Mouse (Mus musculus): ENCODE data around the gene Sap30bp.

Gene Sap30bp

DNA sequence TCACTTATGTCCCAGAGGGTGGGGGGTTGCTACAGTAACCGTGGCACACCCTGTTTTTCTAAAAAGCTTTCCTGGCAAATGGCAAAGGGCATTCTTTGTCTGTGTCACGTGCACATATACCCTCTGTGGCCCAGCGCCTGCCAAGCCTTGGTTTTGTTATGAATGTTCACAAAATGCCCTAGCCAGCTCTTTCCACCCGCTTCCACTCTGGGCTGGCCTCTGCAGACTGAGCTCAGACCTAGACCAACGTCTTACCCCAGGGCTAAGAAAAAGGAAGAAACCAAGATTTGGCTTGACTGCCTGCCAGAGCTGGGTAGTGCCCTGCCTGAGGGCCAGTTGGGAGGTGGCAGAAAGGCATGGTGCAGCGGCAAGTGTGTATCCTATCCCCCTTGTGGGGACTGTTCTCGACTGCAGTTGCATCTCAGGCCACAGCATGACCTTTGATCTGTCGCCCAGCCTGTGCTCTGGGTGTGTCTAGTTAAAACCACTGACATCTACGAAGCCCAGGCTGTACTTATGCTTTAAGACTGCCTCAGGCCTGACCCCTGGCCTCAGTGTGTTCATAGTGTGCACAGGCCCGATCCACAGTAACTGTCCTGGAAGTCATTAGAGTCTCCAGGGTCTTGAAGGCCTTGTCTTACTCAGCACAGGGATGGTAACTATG, 22.2 kb downstream of the Sap30bp start:
- no peak for DNase-seq (ENCODE audit: low spot score)

DNA sequence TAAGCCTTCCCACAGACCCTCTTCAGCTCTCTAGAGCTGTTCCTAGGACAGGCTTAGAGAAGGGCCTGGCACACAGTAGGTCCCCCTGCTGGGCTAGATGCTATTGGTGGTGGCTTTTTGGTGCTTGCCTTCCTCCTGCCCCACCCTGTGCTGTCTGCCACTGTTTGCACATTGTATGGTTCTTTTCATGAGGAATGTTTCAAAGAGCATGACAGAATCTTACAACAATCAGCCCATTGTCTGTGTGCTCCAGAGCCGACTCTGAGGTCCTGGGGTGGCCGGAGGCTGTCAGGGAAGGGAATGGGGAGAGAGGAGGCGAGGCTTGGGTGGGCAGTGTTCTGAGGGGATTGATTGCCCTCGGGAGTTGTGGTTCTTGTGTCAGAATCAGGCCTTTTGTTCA, 23.4 kb downstream of the Sap30bp start:
- DNase-seq (ENCODE audit: low spot score) = peak; percentile 63

DNA sequence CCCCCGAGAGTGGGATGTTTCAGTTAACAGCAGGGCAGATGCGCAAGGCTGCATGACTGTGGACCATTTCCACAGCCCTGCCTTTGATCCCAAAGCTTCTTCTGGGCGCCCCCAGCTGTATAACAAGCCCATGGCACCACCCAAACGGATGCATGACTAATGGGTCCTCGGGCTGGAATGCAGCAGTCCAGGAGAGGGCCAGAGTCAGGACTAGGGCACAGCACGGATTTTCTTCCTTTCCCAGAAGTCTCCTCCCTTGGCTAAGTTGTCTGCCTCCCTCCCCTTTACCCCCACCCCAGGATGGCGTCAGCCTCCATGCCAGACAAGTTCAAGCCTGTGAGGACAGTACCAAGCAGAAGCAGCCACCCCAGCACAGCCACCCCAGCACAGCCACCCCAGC, 24.9 kb downstream of the Sap30bp start:
- DNase-seq (ENCODE audit: low spot score) = no peak

DNA sequence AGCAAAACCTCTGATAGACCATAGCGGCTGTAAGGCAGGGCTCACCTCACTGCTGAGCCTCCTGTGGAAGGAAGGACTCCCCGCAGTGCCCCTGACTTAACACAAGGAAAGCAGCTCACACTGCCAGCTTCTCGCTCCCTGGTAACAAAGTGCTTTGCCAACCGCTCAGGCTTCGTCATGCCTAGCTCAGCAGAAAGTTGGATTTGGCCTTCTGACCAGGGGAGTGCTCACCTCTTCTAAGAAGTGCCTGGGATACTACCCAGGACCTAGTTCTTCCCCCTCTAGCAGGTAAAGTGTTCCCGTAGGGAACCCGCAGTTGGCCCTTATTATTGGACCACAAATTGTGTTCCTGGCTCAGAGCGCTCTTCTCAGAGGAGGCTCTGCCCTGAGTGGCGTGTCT, 25.9 kb downstream of the Sap30bp start:
- DNase-seq (ENCODE audit: low spot score) = no peak

DNA sequence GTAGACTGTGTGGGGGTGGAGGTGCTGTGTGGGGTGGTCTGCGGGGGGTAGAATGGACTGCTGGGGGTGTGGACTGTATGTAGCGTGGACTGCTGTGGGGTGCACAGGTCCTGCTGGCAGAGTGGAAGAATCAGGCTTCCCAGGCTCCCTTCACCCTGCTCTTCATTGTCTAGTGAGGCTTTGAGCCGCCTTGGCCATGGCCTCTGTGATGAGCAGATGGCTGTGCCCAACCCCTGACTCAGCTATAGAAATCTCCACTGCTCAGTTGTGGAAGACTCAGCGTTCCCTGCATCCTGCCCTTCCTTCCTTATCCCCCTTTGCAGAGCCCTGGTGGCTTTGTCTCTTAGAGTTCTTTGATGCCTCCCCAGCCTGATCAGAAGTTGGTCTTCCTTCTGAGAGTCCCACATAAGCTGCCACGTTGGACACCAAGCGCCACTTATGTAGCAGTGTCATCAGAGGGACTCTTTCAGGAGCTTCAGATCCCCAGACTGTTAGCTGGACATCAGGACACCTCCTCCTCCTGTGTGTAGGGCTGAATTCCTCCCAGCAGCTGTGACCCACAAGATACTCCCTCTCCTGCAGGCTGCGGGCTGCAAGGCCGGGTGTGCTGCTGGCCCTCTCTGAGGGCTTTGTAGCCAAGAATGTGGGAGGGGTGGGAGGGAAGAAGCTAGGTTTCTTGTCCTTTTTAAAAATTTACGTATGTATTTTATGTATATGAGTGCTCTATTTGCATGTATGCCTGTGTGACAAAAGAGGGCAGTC, 29.8 kb downstream of the Sap30bp start:
- no peak for DNase-seq (ENCODE audit: low spot score)

DNA sequence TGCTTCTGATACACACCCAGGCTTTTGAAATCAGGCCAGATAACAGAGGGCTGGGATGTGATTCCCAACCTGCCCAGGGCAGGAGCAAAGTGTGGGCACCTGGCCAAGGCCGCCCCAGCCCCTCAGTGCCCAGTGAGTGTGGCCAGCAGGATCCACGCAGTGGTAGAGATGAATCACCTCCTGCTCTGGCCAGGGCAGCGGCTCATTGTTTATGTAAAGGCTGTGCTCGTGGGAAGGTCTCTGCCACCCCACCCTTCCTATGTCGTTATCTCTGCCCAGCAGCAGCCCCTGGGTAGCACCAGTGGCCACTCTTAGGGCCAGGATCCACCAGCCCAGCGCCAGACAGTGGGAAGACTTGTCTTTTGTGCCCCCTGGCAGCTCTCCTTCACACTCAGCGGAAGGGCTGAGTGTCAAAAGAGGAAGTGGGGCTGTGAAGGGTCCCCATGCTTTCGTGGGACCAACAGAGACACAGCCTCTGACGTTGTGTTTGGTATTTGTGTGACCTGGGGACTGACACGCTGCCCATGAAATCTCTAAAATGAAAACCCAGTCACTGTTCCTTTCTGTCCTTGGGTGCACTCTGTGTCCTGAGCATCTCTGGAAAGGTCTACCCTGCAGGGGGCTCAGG, 32.0 kb downstream of the Sap30bp start:
- DNase-seq (ENCODE audit: low spot score) = no peak

DNA sequence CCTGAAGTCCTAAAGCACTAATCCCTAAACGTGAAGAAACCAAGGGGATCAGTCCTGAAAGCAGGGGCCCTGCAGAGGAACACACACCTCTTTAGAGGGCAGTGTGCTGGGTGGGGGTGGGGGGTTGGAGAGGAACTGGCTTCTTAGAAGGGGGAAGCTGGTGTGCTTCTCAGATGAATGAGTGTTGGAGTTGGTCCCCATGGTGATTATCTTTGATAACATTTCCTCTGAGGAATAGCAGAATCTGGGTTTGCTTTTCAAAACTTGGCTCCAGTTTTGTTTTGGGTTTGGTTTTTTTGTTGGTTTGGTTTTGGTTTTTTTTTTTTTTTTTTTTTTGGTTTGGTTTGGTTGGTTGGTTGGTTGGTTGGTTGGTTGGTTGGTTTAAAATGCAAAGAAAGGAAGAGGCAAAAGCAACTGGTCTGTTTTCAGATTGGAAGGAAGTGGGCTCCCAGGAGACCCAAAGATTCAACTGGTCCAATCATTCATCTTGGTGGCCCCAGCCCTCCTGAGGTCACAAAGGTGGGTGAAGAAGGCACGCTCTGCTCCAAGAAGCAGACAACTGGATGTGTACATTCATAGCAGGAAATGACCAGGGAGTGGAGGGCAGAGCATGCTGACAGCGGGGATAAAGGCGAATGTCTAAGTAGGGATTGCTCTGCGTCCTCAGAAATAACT, 35.8 kb downstream of the Sap30bp start:
- no peak for DNase-seq (ENCODE audit: low spot score)

DNA sequence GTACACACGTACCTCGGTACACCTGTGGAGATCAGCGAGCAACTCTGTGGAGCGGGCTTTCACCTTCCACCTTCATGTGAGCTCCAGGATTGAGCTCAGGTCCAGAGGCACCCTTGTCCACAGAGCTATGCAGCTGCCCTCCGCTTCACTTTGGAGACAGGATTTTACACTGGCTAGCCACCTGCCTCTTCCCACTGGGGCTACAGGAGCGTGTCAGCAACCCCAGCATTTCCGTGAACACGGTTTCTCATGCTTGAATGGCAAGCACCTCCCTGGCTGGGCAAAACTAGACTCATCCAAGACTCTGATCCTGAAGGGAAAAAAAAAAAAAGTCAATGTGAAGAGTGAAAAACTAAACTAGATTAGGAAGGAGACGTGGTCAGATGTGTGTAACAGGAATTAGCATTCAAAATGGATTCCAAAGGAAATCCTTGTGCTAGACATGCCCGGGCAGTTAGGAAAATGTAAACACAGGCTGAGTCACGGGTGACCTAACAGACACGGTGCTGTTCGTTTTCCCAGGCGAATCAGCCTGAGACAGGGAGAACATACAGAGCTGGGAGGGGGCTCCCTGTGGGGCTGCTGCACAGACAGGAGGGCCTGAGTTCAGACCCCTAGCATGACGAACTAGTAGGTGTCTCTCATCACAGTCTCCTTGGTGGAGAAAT, 37.1 kb downstream of the Sap30bp start:
- DNase-seq (ENCODE audit: low spot score) = no peak

DNA sequence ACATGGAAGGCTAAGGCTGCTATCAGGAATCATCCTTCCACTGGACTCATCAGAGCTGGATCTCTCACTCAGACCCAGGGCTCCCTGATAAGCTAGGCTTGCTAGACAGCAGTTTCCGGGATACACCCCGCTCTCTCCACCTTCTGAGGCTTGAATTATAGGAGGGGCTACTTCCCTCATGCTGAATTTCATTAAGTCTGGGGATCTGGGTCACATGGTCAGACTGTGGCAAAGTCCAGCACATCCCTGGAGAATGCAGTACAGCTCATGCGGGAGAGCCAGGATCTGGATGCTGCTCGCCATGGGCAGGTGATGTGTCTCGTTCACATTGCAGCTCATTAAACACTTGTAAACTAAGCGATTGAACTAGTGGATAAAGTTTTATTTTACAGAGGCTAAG, 37.9 kb downstream of the Sap30bp start:
- no peak for DNase-seq (ENCODE audit: low spot score)

DNA sequence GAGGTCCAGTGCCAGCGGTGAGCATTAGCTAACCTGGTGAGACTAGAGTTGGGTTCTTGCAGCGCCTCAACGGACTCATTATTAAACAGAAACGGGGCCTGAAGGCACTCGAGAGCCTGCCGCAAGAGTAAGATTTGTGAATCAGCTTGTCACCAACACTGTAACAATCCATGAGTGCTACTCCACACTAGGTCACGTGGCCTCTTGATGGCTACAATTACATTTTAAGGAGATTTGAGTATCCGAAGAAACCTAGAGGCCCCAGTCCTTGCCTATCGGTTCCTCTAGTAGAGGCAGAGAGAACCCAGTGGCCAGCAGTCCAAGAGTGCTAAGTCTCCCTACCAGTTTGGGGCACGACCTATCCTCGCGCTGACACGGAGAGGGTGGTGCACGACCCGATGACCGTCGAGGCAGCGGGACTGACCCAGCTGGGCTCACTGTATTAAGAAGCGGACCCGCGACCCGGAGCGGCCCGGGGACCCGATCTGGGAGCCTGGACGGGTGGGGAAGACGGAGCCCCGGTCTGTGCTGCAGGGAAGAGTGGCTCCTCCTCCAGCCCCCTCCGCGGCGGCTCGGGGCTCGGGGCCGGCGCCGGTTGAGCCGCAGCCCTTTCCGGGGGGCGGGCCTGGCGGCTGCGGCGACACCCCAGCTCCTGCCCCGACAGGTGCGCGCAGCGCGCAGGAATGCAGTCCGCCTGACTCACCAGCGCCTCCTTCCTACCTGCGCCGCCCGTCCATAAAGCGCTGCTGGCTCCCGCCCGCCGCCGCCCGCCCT, 41.4 kb downstream of the Sap30bp start, which contains the start of gene Itgb4:
Gene Itgb4, plus strand, starts transcription at position 401 of the 774 bp plus-strand sequence.
- peak; percentile 18 for DNase-seq (ENCODE audit: low spot score)

DNA sequence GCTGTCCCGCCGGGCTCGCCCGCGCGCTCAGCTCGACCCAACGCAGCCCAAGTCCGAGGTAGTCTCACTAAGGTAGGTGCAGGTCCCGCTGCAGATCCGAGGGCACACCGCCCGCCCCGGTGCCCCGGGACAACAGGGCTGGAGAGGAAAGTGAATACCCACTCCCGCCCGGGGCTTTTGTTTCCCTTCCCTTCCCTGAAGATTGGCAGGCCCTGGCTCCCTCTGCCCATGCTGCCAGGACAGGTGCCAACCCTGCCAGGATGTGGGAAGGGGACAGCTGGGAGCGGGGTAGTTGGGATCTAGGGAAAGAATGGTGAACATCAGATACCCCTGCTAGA, 42.0 kb downstream of the Sap30bp start:
- DNase-seq (ENCODE audit: low spot score) = no peak

DNA sequence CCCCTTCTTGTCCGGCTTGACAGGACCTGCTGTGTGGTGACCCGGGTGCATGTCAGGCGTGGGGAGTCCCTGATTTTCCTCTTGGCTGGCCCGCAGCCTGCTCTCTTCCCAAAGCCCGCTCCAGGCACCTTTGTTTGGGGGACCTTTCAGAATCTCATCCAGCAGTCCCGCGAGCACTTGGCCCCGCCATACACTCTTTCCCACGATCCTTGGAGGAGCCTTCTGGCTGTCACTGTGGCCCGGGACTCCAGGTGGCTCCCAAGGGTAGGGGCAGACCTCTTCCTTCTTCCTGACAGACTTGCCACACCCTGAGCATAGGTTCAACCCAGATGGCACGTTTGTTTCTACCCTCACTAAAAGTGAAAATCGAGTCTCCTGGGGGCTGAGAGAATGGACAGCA, 42.5 kb downstream of the Sap30bp start:
- DNase-seq (ENCODE audit: low spot score) = no peak

DNA sequence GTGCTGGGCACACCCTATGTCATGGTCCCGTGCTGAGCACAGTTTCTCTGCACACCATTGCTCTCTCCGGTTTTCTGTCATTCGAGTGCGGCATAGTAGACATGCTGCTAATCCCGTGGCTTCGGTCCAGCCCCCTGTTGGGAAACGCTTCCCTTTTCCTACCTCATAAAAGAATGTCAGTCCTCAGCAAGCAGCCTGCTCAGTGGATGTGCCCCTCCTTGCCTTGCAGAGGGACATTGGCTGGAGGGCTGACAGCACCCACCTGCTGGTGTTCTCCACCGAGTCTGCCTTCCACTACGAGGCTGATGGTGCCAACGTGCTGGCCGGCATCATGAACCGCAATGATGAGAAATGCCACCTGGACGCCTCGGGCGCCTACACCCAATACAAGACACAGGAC, 49.4 kb downstream of the Sap30bp start:
- DNase-seq (ENCODE audit: low spot score) = no peak

DNA sequence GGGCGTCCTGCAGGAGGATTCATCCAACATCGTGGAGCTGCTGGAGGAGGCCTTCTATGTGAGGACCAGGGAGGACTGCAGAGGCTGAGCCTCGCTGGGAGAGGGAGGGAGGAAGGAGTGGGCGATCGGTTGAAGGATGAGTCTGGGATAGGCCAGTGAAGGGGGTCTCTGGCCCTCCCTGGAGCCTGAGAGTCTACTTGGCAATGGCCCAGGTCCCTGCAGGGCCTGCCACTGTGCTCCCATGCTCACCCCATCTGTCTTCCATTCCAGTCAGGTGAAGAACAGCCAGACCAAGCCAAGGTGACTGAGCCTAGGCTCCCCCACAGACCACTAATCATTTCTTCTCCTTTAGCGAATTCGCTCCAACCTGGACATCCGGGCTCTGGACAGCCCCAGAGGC, 50.2 kb downstream of the Sap30bp start:
- no peak for DNase-seq (ENCODE audit: low spot score)

DNA sequence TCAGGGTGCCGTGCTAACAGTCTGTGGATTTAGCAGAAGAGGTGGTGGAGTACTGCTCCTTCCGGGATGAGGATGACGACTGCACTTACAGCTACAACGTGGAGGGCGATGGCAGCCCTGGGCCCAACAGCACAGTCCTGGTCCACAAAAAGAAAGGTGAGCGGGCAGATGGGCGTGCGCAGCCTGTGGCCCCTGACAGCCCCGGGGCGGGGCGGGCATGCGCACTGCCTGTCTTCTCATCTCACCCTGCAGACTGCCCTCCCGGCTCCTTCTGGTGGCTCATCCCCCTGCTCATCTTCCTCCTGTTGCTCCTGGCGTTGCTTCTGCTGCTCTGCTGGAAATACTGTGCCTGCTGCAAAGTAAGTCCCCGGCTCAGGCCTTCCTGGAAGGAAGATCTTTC, 56.6 kb downstream of the Sap30bp start:
- no peak for DNase-seq (ENCODE audit: low spot score)

DNA sequence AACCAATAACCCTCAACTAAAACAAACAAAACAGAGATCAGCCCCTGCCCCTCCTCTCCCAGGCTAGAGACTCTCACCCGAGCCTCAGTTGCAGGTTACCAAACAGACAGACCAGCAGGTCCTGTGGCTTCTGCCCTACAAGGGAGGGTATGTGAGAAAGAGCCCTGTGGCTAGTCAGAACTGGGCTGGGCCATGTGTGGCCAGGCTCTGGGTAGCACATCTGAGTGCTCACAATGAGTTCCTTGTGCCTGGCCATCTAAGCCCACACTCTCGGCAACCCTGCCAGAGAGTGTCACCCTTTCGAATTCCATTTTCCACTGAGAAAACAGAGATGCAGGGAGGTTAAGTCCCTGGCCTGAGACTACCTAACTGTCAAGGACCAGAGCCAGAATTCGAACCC, 59.0 kb downstream of the Sap30bp start:
- no peak for DNase-seq (ENCODE audit: low spot score)

DNA sequence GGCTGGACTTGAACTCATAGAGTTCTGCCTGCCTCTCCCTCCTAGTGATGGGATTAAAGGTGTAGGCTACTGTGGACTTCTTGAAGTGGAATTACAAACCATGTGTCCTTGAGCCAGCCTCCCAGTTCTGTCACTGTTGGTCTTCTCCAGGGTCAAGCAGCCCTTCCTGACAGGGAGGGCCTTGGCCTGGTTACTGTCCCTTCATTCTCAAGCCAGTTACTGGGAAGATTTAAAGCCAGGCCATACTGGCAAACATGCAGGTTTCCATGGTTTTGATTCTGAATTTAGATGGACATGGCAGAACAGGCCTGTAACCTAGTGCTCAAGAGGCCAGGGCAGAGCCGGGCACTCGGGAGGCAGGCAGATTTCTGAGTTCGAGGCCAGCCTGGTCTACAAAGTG, 62.2 kb downstream of the Sap30bp start:
- DNase-seq (ENCODE audit: low spot score) = no peak

DNA sequence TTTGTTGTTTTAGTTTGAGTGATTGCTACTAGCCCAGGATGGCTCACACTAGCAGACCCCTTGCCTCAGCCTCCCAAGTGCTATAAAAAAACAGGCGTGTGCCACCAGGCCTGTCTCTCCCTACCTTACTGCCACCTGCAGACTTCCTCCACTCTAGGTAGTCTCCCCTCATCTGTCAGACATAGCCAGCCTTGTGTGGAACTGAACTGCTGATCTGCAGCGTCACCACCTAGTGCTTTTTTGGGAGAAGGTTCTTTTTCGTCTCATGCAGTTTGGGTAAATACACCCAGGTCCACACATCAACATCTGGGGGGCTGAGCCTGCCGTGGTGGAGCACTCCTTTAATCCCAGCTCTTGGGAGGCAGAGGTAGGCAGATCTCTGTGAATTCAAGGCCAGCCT, 64.0 kb downstream of the Sap30bp start:
- DNase-seq (ENCODE audit: low spot score) = no peak

DNA sequence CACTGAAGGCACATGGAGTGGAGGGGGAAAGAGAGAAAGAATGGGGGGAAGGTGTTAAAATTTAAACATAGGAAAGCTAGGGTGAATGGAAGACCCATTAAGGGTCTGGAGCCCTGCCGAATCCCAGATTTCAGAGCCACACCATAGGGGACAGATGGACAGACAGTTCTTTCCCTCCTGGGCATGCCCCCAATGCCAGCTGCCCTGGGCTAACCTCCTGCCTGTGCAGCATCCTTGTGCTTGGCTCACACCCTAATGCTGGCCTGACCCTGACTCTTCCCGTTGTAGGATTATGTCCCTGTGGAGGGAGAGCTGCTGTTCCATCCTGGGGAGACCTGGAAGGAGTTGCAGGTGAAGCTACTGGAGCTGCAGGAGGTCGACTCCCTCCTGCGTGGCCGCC, 64.6 kb downstream of the Sap30bp start:
- DNase-seq (ENCODE audit: low spot score) = no peak

DNA sequence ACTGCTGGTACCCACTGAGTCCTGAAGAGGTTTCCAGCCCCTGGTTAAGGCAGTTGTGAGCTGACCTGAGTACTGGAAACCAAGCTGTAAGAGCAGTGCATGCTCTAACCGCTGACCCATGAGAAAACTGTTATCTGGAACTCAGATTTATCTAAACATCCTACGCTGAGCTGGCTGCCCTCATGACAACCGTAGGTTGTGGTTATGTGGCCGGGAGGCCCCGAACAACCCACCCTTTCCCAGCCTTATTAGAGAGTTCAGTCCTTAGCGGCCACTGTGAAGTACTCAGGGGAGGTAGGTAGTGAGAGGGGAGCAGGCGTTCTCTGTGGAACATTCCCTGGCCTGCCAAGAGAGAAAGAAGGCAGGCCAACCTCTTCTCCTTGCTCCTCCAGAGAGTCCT, 65.9 kb downstream of the Sap30bp start:
- no peak for DNase-seq (ENCODE audit: low spot score)

DNA sequence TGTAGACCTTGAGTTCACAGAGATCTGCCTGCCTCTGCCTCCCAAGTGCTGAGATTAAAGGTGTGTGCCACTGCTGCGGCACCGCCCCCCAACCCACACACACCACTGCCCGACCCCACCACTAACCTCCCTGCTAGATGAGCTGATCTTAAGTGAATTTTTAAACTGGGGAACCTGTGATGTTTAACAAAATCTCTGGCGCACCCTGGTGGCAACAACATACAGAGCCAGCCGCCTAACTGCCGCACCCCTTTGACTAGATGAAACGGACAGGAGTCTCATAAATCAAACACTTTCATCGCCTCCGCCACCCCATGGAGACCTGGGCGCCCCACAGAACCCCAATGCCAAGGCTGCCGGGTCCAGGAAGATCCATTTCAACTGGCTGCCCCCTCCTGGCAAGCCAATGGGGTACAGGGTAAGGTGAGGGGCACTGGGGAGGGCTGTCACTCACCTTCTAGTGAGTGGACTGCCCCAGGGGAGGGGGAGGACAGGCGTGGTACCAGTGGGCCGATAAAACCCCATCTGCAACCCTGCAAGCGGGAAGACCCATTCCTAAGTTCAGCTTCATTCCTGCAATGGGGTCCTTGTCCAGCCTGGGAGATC, 66.6 kb downstream of the Sap30bp start:
- no peak for DNase-seq (ENCODE audit: low spot score)
